Mouse (Mus musculus) neutrophil, adult 5-6 weeks (primary cell): ENCODE data around the gene Car5a. TPM values are rescaled to one million over a fixed set of nuclear protein-coding genes. Genes with fewer than 3 reads are reported as not detected.
A peak's percentile ranks its signal among the peaks of the same experiment; 100 is the strongest.

ENCODE experiments used
- ATAC-seq: fragments of 151-379, 151-347 bp; 2 replicates; pipeline ENCODE4 v1.8.0; 2017; ENCODE audit warnings: mild to moderate bottlenecking, moderate TSS enrichment; ENCODE audit not compliant: insufficient number of reproducible peaks, poor library complexity, low FRiP score, severe bottlenecking; ENCODE audit errors: extremely low read depth
- total RNA-seq: library from RNA; stranded (forward); fragments of 200-1000 nt; gene quantifications from 2 replicates; pipeline ENCODE4 v1.2.3, GENCODE M21; 2017

Car5a gene
- total RNA-seq, 1 experiment from 2014 or later, result not detected

- no peak for ATAC-seq
These were observed 18.2 kb upstream of the Car5a start for GRCm38 (mm10) chr8:121962892-121963291.

GRCm38 (mm10) chr8:121958395-121958794 is 13.7 kb upstream of the Car5a start:
- ATAC-seq, result no peak

GRCm38 (mm10) chr8:121955825-121956500 is 11.3 kb upstream of the Car5a start:
- no peak for ATAC-seq

GRCm38 (mm10) chr8:121954981-121955555 is 10.4 kb upstream of the Car5a start:
- no peak for ATAC-seq

GRCm38 (mm10) chr8:121953821-121954545 is 9.3 kb upstream of the Car5a start:
- no peak for ATAC-seq

GRCm38 (mm10) chr8:121952800-121953199 is 8.1 kb upstream of the Car5a start:
- ATAC-seq, result no peak

GRCm38 (mm10) chr8:121952122-121952521 is 7.4 kb upstream of the Car5a start:
- no peak for ATAC-seq

GRCm38 (mm10) chr8:121951656-121952009 is 6.9 kb upstream of the Car5a start:
- no peak for ATAC-seq

GRCm38 (mm10) chr8:121950749-121951655 is 6.3 kb upstream of the Car5a start:
- no peak for ATAC-seq

- ATAC-seq, result peak; percentile 88
These were observed 5.4 kb upstream of the Car5a start for GRCm38 (mm10) chr8:121949941-121950748.

GRCm38 (mm10) chr8:121949222-121949800 is 4.6 kb upstream of the Car5a start, which contains the start of gene Banp:
Gene Banp, plus strand, starts transcription at chr8:121949750.
- no peak for ATAC-seq

GRCm38 (mm10) chr8:121948321-121949145 is 3.8 kb upstream of the Car5a start:
- ATAC-seq, result no peak

GRCm38 (mm10) chr8:121947753-121948141 is 3.0 kb upstream of the Car5a start:
- peak; percentile 7; the same call in 1 of the 2 replicates for ATAC-seq

- ATAC-seq, result no peak
These were observed 2.5 kb upstream of the Car5a start for GRCm38 (mm10) chr8:121947047-121947752.

GRCm38 (mm10) chr8:121946351-121946750 is 1.6 kb upstream of the Car5a start:
- no peak for ATAC-seq

- ATAC-seq, result no peak
These were observed 988 bp downstream of the Car5a start for GRCm38 (mm10) chr8:121943716-121944115.

- no peak for ATAC-seq
These were observed 1.6 kb downstream of the Car5a start for GRCm38 (mm10) chr8:121943057-121943540.
